Mouse (Mus musculus) MN1 (cell line): ENCODE measurements at regions not wholly inside any gene's neighbourhood (a gene's known extent, or its start where the extent isn't known, plus 50 kb on each side); places are given as distances from the start of the nearest gene placed in this dataset.

ENCODE experiments used
- DNase-seq: peaks from one replicate; pipeline ENCODE4 v3.0.0-alpha.2; 2016; ENCODE audit warnings: low spot score

DNA sequence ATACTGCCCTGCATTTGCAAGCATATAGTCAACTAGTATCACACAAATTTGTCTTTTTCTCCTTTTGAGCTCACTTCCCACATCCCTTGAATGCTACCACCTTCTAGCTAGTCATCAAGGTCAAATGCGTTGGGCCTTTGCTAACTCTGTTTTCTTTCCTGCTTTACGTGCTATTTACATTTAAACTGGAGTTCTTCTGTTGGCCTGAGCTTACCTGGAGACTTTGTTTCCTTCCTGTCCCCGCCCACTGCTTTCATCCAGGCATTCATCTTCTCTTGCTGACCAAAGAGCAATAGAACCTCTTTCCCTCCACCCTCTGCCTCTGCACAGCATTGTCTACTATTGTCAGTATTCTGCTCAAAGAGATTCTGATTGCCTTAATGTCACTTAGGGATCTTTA, 237.0 kb downstream of the Papss1 start:
- no peak for DNase-seq

DNA sequence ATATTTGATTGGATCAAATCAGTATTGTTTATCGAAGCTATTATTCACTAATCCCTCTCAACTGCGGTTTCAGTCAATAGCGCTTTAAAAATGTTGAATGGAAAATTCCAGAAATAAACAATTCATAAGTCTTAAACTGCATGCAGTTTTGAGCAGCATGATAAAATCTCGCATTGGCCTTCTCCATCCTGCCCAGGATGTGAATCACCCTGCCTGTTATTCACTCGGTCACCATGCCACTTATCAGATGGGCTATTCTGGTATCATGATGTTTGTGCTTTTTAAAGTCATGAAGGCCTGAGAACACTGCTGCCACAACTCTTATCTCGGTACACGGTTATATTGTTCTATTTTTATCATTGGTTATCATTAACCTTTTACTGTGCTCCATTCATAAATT, 238.3 kb downstream of the Papss1 start:
- DNase-seq: no peak

DNA sequence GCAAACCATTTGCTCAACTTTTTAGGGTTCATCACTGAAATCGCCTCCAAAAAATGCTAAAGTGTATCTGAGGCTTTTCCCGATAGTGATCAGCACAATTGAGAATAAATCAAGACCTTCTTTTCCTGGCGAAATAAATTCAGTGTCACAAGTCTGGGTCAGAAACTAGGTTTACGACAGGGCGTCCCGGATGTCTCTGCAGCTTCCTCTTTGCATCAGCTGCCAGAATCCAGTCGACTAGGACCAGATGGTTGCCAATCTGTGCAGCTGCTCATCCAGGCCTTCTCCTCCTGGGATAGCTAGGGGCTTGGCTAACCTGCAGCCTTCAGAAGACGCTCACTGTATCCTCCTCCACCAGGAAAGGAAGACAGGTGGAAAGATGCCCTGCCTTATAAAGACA, 243.6 kb downstream of the Papss1 start:
- DNase-seq: no peak

DNA sequence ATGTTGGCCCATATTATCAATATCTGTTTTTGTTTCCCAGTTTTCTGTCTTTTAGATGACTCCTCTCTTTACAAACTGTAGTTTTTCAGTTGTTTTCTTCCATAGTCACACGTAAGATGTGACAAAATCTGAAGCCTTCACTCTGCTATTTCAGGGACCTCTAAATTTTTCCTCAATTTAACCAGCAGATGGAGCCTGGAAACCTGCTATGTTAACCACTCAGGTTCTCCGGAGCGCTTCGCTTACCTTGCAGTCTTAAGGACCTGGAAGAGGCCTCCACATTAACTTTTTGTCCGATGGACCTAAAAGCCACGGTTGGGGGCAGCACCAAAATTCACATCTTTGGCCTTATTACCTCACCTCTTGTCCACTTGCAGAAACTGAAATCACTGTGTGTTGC, 248.4 kb downstream of the Papss1 start:
- DNase-seq: no peak

DNA sequence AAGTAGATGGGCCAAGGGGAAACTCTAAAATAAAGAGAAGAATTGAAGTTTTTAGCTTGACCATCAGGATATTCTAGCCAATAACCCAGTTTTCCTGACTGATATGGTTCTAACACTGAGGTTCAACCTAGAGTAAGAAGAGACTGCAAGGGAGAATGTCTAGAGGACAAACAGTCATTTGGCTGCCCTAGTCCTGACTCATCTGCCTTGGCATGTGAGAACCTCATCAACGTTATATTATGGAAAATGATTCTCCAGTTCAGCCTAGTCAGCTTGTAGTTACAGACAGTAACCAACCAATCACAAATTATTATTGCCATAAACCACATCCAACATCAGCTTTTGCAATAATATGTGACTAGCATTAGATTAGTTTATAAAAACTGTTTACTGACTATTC, 254.2 kb downstream of the Papss1 start:
- DNase-seq: no peak

DNA sequence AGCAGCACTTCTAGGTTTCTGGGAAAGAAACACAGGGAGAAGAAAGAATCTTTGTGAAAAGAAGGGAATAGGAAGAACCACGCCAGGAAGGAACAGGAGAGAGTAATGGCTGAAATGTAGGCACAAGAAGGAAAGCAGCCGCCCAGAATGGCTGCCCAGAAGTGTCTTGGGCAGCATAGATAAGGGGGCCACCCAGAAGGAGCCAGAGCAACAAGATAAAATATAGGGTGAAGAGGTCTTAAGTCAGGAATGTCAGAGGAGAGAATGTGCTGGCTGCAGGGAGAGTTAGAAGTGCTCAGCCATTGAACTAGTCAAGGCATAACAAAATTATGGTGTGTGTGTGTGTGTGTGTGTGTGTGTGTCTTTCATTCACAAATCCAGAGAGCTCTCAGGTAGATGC, 227.7 kb upstream of the Dkk2 start:
- DNase-seq: no peak

DNA sequence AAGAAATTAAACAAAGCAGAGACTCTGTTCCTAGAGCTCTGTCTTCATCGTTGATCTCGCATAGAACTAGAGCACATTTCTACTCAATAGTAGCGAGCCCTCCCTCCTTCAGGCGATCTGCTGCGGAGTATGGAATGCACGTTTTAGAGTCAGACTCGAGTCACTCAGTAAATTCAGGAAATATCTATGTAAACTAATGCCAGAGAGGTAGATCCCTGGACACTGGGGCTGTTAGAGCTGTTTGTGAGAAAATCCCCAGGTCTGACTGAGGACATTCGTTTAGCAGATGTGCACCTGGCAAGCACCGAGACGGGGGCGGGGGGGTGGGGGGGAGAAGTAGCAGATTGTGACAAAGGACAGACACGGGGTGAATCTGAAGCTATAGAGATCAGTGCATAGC, 226.0 kb upstream of the Dkk2 start:
- DNase-seq: no peak

DNA sequence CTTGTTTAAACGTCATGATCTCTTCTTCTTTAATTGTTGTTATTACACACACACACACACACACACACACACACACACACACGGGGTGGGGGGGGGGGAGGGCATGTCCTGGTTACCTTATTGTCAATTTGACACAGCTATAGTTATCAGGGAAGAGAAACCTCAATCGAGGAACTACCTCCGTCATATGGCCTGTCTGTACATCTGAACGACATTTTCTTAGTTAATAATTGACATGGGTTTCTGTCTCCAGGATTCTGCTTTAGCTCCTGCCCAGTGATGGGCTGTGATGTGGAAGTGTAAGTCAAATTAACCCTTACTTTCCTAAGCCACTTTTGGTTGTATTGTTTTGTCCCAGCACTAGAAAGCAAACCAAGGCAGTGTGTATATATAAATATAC, 220.0 kb upstream of the Dkk2 start:
- no peak for DNase-seq

DNA sequence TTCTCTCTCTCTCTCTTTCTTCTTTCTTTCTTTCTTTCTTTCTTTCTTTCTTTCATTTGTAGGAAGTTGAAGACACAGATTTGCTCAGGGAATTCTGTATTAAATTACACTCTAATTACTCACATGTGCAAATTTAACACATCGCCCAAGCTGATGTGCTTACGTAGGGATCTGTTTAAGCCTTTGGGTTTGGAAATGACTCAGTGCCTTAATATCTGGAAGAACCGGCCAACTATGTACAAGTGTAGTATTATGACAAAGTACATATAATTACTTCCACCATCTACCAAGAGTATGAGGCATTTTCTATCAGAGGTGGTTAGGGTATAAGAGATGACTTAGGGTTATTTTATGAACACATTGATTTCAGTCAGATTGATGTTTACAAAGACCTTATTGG, 217.8 kb upstream of the Dkk2 start:
- DNase-seq: no peak

DNA sequence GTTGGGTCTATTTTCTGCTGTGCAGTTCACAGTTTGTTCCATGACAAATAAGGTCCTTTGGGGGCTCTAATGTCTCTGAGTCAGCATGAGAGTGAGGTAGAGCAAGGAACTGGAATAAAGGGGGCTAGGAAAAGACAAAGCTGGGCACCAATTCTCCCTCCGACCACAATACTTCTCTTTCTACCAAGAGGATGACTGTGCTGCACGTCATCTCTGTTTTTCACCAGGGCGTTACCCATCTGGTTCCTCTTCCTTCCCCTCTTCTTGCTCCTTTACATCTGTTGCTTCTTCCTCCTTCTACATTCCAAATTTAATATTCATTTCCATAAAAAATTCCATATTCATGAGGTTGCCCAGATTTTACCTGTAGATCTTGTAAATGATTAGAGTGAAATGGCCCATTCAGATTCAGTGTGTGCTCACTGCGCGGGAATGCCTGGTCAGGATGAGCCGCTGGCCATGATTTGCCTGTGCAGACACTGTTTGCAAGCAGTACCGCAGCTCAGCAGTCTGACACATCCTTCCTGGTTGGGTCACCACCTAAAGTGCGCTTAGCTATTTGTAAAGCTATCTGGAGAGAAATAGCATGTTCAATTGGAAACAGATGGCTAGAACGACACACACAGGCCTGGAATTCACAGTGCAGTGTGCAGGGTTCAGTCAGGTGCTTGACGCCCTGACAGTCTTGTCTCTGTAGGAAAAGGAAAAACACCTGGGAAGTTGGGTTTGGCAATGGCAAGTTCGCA, 216.7 kb upstream of the Dkk2 start:
- DNase-seq: no peak

DNA sequence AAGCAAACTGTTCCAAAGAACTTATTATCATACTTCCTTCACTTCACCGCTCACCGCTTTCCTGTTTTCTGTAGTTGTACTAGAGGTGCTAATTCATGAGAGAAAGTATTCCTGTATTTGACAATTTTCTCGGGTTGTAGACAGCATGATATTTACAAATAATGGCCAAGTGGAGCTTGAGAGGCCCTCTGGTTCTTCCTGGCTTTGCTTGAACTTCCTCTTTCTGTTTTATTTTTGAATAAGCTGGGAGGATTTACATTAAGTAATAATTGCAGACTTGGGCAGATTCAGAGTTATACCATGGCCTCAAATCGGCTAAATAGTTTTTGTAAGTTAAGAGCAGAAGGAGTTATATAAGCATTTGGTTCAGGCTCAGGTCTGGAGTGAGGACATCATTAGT, 215.8 kb upstream of the Dkk2 start:
- DNase-seq: no peak

DNA sequence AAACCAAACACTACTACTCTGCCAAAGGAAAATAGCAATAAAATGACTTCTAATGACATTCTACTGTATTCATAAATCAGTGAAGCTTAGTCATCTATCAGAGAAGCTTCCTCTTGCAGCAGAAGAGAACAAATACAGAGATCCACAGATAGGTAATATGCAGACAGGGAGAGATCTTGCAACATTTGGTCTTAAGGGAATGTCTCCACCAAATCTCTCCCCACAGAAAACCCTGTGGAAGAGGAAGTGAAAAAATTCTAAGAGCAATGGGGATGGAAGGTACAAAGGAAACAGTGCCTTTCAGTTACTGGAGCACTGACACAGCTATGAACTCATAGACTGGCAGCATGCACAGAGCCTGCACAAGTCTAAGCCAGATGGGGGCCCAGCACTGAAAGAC, 202.4 kb upstream of the Dkk2 start:
- no peak for DNase-seq

DNA sequence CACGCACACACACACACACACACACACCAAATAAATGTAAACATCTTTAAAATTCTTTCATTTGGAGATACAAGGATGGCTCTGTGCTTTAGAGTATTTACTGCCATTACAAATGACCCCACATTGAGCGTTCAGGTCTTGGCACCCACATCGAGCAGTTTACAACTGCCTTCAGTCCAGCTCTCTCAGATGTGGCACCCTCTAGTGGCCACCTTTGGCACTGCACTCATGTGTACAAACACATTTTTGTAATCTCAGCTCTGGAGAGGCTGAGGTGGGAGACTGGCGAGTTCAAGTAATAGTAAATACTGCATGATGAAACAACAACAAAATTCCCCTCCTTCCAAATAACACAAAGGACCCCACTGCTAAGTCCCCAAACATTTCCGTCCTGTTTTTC, 198.6 kb upstream of the Dkk2 start:
- no peak for DNase-seq

DNA sequence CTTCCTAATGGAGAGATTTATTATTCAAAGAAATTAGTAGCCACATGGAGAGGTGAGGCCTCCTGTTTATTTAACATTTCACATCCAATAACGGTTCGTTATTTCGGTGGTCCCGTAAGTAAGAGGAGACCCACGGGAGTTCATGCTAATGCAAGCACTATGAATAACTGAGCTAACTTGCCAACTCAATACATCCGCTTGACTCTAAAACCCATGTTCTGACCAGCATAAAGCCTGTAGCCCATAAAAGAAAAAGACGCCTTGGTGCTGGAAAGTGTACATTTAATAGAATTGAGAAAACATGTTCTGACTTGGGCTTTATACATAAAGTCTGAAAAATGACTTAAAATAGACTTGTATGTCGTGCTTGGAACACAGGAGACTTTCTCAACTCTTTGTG, 198.1 kb upstream of the Dkk2 start:
- no peak for DNase-seq

DNA sequence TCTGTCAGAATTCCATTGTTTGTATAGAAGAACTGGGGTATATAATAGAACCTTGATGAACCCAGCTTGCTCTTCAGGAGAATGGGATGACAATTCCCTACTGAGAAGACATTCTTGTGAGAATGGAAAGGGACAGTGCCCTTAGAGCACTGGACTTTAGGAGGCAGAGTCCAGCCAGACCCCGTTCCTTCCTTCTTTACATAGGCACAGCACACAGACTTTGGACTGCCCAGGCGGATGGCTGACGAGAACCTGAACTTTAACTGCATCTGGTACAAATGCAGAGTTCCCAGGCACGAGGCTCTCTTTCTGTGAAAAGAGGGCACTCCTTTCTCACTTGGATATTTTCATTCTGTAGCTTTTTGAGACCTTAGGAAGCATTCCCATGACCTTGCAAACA, 197.4 kb upstream of the Dkk2 start:
- no peak for DNase-seq

DNA sequence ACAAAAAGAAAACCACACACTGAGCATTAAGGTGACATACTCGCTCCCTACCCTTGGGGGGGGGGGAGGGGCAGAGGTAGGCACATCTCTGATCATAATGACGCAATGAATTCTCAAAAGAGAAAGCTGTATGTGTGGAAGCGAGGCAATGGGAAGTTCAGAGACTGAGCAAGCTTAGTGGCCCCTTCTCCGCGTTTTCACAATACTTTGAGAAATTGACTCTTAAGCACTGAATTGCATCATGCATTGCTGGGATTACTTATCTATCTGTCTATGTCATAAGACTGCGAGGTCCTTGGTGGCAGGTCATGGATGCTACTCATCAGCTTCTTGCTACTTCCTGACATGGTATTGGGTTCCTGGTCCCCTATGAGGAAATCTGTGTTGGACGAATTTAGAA, 193.2 kb upstream of the Dkk2 start:
- no peak for DNase-seq

DNA sequence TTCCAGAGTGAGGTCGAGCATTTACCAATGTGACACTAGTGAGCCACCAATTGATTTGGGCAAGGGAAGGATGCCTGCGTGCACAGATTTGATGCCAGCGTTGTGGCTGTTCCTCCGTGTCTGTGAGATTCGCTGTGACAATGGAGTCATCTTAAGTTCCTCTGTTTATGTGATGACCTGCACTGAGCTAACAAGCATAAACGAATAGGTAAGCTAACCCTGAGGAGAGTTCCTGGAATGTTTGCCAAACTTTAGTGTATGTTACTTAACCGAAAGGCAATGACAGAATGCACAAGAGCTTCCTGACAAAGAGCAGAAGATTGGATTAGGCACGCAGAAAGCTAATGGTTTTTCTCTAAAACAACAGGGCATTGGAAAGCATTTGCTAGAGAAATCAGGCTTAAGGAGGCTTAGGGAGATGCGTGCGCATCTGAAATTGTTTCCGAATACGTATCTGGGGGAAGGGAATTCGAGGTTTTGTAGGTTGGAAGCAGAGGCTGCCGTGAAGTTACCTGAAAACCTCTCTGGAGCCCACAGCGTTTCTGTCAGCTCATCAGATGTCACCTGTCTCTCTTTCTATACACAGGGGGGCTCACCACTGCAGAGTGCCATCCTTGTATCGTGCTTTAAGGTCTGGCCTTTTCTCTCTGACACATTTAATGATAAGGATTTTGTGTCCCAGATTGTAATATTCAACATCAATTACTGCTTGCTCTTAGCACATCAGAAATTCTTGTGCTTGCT, 191.9 kb upstream of the Dkk2 start:
- no peak for DNase-seq

DNA sequence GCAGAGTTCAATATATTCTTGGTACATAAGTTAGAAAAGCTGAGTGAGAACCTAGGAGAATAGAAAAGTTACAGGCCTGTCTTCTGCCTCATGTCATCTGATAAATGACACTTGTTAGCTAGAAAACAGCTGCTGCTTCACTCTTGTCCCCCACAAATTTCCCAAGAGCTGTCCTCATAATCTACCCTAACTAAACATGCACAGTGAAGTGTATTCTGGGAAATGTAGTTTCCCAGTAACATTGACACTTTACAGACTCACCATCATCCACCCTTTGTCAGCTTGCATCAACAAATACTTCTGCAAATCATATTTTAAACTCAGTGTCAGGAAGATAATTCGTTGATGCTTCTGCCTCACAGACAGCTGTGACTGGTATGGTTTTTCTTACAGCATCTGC, 190.0 kb upstream of the Dkk2 start:
- DNase-seq: no peak

DNA sequence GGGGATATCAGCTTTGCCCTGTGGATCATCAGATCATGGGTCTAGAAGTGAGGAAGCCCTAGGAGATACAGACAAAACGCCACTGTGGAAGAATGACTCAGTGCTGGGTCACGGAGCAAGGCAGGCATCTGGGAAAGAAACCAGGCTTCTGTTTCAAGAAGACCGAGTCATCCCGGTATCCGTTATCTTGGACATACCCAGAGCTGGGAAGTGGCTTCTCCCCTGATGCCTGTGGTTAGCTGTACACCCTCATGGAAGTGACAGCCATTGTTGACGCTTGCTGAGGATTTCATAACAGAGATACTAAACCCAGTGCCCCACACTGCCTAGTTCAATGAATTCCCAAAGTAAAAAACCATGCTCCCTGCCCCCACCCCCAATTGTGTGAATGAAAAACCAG, 171.6 kb upstream of the Dkk2 start:
- DNase-seq: no peak

DNA sequence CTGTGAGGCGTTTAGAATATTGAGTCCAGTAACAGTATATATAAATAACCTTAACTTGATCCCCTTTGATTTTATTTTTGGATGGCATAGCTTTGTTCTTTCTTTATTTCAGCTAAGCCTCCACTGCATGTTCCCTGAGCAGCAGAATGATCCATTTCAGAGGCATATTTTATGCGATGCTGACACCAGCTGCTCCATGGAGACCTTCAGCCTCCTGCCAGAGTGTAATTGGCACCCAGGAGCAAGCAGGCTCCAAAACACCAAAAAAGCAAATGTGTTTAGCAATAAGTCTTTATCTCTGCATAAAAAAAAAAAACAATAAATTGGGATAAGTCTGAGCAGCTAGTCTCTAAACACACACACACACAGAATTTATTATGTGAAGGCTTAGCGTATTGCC, 170.7 kb upstream of the Dkk2 start:
- DNase-seq: no peak

DNA sequence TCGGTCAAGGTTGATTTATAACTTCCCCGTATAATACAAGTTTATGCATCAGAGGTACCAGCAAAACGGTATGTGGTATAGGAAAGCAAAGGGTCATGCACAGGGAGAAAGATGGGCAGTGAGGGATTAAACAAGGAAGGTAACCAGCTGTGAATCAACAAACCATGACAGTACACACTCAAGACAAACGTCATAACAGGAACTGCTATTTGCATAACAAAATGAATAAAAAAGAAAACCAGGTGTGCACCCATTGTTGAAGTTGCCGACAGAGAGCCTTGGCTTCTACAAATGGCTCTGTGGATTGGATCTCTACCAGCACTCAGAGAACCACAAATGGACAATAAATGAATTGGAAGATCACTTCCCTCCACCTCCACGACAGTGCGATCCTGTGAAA, 170.1 kb upstream of the Dkk2 start:
- DNase-seq: no peak

DNA sequence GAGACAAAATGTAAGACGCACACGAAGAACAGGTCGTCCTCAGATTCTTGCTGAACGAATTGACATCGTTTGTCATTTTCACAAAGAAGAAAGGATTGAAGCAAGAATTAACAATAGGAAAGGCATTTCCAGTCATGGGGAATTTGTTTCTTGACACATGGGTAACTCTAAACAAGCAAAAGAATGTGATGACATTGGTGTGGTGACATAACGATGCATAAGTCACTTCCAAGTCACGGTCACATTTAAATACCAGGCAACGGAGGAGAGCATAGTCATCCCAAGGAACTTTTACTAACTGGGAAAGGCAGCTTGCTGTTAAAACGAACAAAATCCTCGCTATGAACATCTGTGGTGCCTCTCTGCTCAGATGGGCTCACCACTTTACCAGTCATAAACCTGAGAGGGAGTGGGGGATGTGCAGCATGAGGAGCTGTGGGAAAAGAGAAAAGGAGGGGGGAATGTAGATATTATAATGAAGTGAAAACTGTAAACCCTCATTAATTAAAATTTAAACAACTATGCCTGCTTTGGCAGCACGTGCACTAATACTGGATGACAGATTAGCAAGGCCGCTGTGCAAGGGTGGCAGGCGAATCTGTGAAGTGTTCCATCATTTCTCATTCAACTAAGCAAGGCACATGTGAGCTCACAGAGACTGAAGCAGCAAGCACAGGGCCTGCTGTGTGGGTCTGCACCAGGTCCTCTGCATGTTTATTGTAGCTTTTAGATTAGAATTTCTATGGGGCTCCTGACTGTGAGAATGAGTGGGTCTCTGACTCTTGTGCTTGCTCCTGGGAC, 167.2 kb upstream of the Dkk2 start:
- no peak for DNase-seq

DNA sequence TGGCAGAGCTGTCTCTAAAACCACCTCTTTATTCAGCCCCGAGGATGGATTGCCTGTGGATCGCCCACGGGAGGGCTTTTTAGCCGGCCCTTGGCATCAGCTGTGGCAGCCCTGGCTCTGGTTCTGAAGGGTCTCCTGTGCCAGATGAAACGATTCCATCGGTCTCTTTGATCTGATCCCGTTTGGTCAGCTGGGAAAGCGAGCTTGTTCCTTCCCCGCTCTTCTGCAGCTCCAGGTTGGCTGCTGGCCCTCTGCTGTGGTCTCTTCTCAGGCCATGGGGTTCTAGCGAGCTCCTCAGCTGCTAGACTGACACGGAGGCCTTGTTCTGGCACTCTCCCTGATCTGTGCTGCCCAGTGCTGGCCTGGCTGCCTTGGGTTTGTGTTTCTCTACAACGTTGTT, 165.6 kb upstream of the Dkk2 start:
- no peak for DNase-seq
